Mouse (Mus musculus) MEL (cell line): ENCODE measurements around the gene Pecam1.

ENCODE experiments used
- CTCF ChIP-seq, 3 experiments: IDR thresholded peaks in 2 of 3; conservative IDR thresholded peaks in 1 of 3; 2 replicates each; pipeline ENCODE4 v1.5.1; 2011 to 2012; ENCODE audit warnings: low read length in 3 of 3, low read depth in 2 of 3, mild to moderate bottlenecking in 2 of 3, improper control_type of control experiment in 1 of 3, inconsistent platforms in 1 of 3, mixed read lengths in 1 of 3, moderate library complexity in 1 of 3; ENCODE audit not compliant: control insufficient read depth in 1 of 3, insufficient read depth in 1 of 3, poor library complexity in 1 of 3, severe bottlenecking in 1 of 3
- EP300 ChIP-seq, 2 experiments: IDR thresholded peaks; 2 replicates each; pipeline ENCODE4 v1.6.1; 2011; ENCODE audit warnings: improper control_type of control experiment in 2 of 2, low read length in 2 of 2, low read depth in 1 of 2, mild to moderate bottlenecking in 1 of 2
- ETS1 ChIP-seq: IDR thresholded peaks from 2 replicates; pipeline ENCODE4 v1.6.1; 2012; ENCODE audit warnings: low read depth, mild to moderate bottlenecking, inconsistent platforms, low read length, improper control_type of control experiment, moderate library complexity
- GATA1 ChIP-seq: IDR thresholded peaks from 2 replicates; pipeline ENCODE4 v1.6.1; 2011; ENCODE audit warnings: low read depth, low read length, improper control_type of control experiment
- JUND ChIP-seq: IDR thresholded peaks from 2 replicates; pipeline ENCODE4 v1.6.1; 2011; ENCODE audit warnings: low read depth, mild to moderate bottlenecking, improper control_type of control experiment, low read length
- MEF2A ChIP-seq: IDR thresholded peaks from 2 replicates; pipeline ENCODE4 v1.6.1; 2014; ENCODE audit warnings: low read depth, mild to moderate bottlenecking, inconsistent platforms, low read length, improper control_type of control experiment; ENCODE audit not compliant: poor library complexity, insufficient replicate concordance, severe bottlenecking; ENCODE audit errors: extremely low read depth
- POLR2A ChIP-seq, 2 experiments: IDR thresholded peaks; 2 replicates each; pipeline ENCODE4 v1.6.1; 2011 to 2012; ENCODE audit warnings: low read length in 2 of 2, mild to moderate bottlenecking in 2 of 2, control low read depth in 1 of 2, improper control_type of control experiment in 1 of 2, low read depth in 1 of 2, moderate library complexity in 1 of 2; ENCODE audit not compliant: control insufficient read depth in 1 of 2, insufficient read depth in 1 of 2, poor library complexity in 1 of 2
- POLR2AphosphoS5 ChIP-seq: IDR thresholded peaks from 2 replicates; pipeline ENCODE4 v1.6.1; 2012; ENCODE audit warnings: low read depth, borderline replicate concordance, mild to moderate bottlenecking, inconsistent platforms, low read length, moderate library complexity, mixed read lengths
- SMC3 ChIP-seq: IDR thresholded peaks from 2 replicates; pipeline ENCODE4 v1.6.1; 2011; ENCODE audit warnings: low read depth, low read length, improper control_type of control experiment
- TAL1 ChIP-seq: IDR thresholded peaks from 2 replicates; pipeline ENCODE4 v1.6.1; 2012; ENCODE audit warnings: mild to moderate bottlenecking, inconsistent platforms, low read length, moderate library complexity, mixed read lengths
- UBTF ChIP-seq: IDR thresholded peaks from 2 replicates; pipeline ENCODE4 v1.6.1; 2012; ENCODE audit warnings: low read depth, mild to moderate bottlenecking, inconsistent platforms, low read length, improper control_type of control experiment, moderate library complexity, borderline replicate concordance; ENCODE audit not compliant: insufficient read depth
- USF1 ChIP-seq: IDR thresholded peaks from 2 replicates; pipeline ENCODE4 v1.6.1; 2014; ENCODE audit warnings: low read depth, mild to moderate bottlenecking, inconsistent platforms, low read length, improper control_type of control experiment, moderate library complexity

DNA sequence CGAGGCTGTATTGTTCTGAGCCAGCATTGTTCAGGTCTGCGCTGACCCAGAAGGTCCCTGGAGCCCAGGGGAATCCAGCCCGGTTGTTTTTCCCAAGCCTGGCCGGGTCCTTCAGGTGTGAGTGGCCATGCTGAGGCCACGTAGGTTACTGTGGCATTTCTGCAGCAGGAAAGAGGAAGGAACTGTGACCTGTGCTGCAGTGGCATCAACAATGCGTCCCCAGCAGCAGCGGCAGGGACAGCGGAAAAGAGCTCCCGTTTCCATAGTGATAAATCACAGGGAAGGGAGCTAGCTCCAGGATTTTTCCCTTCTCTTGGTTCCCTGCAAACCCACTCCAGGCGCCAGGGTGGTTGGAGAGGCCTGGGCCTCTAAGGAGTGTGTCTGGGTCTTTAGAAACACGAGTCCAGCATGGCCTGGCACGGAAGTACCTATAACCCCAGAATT, 13.2 kb downstream of the Pecam1 start:
- TF ChIP-seq SMC3 (no peak), CTCF (IDR thresholded peaks at IDR 0.05 in 2 of 3, conservative IDR thresholded peaks at IDR 0.05 in 1 of 3; ENCODE audit: control insufficient read depth in 1 of 3, insufficient read depth in 1 of 3, low read depth in 2 of 3, low read length in 3 of 3, poor library complexity in 1 of 3, severe bottlenecking in 1 of 3) (no peak), ETS1 (no peak), USF1 (no peak), EP300 (IDR thresholded peaks at IDR 0.05; ENCODE audit: low read depth in 1 of 2, low read length in 2 of 2) (no peak), UBTF (no peak), JUND (no peak), POLR2A (IDR thresholded peaks at IDR 0.05; ENCODE audit: control insufficient read depth in 1 of 2, insufficient read depth in 1 of 2, low read depth in 1 of 2, low read length in 2 of 2, poor library complexity in 1 of 2) (no peak), POLR2AphosphoS5 (no peak), GATA1 (no peak), TAL1 (no peak), MEF2A (no peak)
